8 mouse cellular contexts compared by ENCODE assay signal in genomic region chr4:117202046-117202991, GRCm38 (mm10). TPM values are rescaled to one million over a fixed set of nuclear protein-coding genes. Genes with fewer than 3 reads are reported as not detected.
A peak's percentile ranks its signal among the peaks of the same experiment; 100 is the strongest.
DNase-seq lines count a peak whose midpoint lies in the region.

No protein-coding gene starts in this region.

- intact Hi-C loops in gastrocnemius, postnatal 36 days (cut with DNase I), result no loop called here

- DNase-seq in urinary bladder, postnatal 25 days (ENCODE audit: low spot score), result peak; percentile 28
- DNase-seq in urinary bladder, postnatal 10 days (ENCODE audit: low spot score), result no peak
- peak; percentile 55 to 76 for DNase-seq in cerebellum, postnatal 10 days
- DNase-seq in heart, adult 9 months (ENCODE audit: low spot score in 2 of 2), result peak; percentile 43 to 69
- DNase-seq in kidney, adult 8-10 months, result peak; percentile 60 to 67
- peak; percentile 78 for DNase-seq in lung, postnatal 10 days
- peak; percentile 89 for DNase-seq in retina, postnatal 1 day
- DNase-seq in gastrocnemius, postnatal 36 days, result no peak

RNA-seq across cellular contexts. Expression of gene Kif2c, which starts 19.9 kb away (rescaled TPM):
- total RNA-seq in gastrocnemius, postnatal 36 days (2021), result under 1 TPM; 0.28 to 0.44 TPM

RNA-seq across cellular contexts. Expression of gene Rps8, which starts 46.3 kb away (rescaled TPM):
- total RNA-seq in gastrocnemius, postnatal 36 days (2021), result 100 to 1,000 TPM; 497 to 579 TPM

RNA-seq across cellular contexts. Expression of gene Tmem53, which starts 49.4 kb away (rescaled TPM):
- total RNA-seq in gastrocnemius, postnatal 36 days (2021), result 1 to 10 TPM; 4.0 to 4.2 TPM

RNA-seq across cellular contexts. Expression of gene Armh1, which starts 49.6 kb away (rescaled TPM):
- not detected for total RNA-seq in gastrocnemius, postnatal 36 days (2021)

Comparison
In these comparisons a context has a peak if more than half of its experiments do, and no peak if none do; other contexts are left out.
1. DNase-seq: peak in urinary bladder, postnatal 25 days (single experiment), cerebellum, postnatal 10 days (2 of 2), heart, adult 9 months (2 of 2), kidney, adult 8-10 months (2 of 2), lung, postnatal 10 days (single experiment) and retina, postnatal 1 day (single experiment); none in urinary bladder, postnatal 10 days (single experiment) and gastrocnemius, postnatal 36 days (0 of 2).